Mouse (Mus musculus): ENCODE measurements around the gene Actr1b.

DNA sequence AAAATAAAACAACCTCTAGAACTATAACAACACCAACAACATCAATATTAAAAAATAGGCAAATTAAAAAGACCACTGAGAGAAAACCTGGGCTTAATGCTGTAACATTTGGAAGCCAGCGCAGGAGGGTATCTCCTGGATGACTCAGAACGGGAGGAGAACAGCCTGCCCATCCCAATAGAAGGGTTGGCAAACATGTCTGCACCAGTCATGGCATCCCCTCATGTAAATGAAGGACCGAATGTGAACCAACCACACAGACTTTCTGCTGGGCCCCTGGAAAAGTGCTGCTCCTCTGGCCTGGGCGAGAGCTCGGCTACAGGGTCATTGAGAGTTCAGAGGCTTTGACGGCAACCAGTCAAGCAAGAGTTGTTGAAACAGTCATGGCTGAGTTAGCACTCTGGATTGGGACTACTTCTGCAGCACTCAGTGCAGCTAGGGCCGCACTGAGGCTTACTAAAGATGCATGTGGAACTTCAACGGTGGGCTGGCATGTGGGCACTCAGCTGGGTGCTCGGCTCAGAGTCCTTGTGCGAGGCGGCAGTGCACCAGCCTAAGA, 49.0 kb downstream of the Actr1b start:
- TF ChIP-seq CTCF (IDR thresholded peaks at IDR 0.05; ENCODE audit: low read depth, low read length) (no peak), POLR2A (IDR thresholded peaks at IDR 0.05; ENCODE audit: insufficient read depth, low read length) (no peak), EP300 (IDR thresholded peaks at IDR 0.05; ENCODE audit: insufficient read depth, low read depth, low read length) (no peak)

Measured in ES-Bruce4 (cell line).